Mouse (Mus musculus) cerebellum, adult 18-20 months (tissue): ENCODE measurements around the gene Olfr832.
"Not testable (repeated sequence)": the region's sequence is repeated elsewhere in the genome, so short reads cannot be mapped to it uniquely, and the experiment has no call there.

Experiments
- DNase-seq, 2 experiments: peaks; one replicate each; pipeline ENCODE4 v3.0.0; 2021

Olfr832 gene

DNA sequence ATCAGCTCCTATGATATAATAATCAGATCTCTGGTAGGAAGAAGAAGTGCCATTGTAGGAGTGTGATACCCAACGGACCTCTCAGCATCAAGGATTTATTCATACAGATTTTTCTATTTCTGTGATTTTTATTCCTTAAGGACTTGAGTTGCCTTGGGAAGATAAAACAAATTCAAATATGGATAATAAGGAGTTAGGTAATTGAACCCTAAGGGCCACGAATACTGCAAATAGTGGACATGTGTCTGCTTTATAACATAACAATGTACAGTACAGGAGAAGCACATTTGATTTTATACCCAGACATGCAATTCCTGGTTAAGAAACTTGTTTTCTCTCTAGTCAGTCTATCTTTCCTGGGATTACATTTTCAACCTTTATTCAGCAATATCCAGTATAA is at the start of gene Olfr832:
Gene Olfr832 (plus strand): TSS at position 301 of the 400 bp plus-strand sequence.
- not testable (repeated sequence) for DNase-seq

DNA sequence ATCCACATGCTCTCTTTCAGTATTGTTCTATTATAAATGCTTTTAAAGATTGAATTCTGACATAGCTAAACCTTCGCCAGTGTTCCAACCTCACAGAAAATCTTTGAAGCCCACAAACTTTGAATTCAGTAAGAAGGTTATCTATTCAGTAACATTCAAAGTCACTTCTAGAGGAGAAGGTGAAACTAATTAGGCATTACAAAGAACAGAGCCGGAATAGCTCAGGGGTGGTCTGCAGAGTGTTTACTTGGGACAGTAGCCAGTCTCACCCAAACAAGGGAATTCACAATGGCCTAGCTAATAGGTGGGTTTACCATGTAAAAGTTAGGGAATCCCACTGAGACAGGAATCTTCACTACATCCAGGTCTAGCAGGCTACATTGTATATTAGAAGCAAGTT is 29.2 kb upstream of the Olfr832 start:
- not testable (repeated sequence) for DNase-seq

DNA sequence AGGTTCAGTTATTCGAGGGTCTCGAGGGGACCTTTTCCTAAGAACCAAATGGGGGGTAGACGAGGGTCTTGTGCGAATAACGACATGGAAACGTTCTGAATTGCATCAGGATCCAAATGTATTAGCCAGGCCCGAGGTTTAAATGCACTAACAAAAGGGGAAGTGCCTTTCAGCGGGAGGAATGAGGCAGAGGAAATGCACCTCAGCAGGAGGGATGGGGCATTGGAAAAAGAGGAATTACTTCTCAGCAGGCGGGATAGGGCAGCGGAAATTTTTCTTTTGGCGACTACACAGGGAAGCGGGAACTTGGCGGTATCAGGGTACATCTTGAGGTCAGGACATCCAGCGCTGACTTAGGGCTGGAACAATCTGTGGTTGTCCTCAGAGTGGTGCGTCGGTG is 9.0 kb upstream of the Olfr832 start:
- DNase-seq: not testable (repeated sequence)

DNA sequence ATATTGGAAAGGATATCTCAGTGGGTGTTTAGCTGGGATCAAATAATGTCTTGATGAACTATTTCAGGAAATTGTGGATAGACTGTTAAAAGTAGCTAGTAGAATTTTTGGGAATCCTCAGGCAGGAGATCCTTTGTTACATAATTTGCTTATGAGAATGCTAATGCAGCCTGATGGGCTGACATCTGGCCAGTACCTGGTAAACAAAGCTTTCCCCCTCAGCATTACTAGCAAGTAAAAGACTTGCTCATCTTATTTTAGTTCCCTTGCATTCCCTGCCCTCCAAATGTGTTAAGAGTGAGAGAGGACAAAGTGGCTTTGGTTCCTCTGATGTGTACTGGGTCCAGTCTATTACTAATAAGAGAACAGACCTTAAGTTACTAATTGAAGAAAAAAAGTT is 25.1 kb downstream of the Olfr832 start:
- no peak for DNase-seq

DNA sequence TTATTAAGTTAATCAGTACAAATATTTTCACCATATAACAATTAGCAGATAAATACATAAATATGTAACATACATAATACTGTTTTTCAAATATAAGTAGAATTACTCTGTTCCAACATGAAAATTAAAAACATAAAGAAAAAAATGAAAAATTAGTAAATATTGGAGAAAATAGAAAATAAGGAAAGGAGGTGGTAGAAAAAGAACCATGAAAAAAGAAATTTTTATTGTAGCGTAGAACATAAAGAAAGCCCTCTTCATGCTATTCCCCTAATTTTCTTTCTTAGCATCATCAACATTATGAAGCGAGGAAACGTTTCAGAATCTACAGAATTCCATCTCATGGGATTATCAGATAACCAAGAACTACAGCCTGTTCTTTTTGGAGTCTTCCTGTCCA is 50.8 kb downstream of the Olfr832 start, which contains the start of gene Olfr834:
Gene Olfr834 (plus strand): TSS at position 301 of the 400 bp plus-strand sequence.
- DNase-seq: no peak
